Mouse (Mus musculus) urinary bladder, adult 2 months (tissue): ENCODE results near the gene Fscn2. TPM values are rescaled to one million over a fixed set of nuclear protein-coding genes. Genes with fewer than 3 reads are reported as not detected.
"Not testable (repeated sequence)": the region's sequence is repeated elsewhere in the genome, so short reads cannot be mapped to it uniquely, and the experiment has no call there.

Source experiments
- DNase-seq: peaks from one replicate; pipeline ENCODE4 v3.0.0; 2022; ENCODE audit warnings: low spot score
- polyA plus RNA-seq: library from polyadenylated mRNA; depleted of rRNA; stranded (reverse); fragments of >200 nt; gene quantifications from 2 replicates; pipeline ENCODE4 v1.2.3, GENCODE M21; 2012

The Fscn2 gene
- polyA plus RNA-seq, 1 experiment: 0.25 TPM

GRCm38 (mm10) chr11:120345067-120345681, 16.2 kb upstream of the Fscn2 start:
- peak; percentile 28 for DNase-seq

GRCm38 (mm10) chr11:120346383-120347034, 14.8 kb upstream of the Fscn2 start:
- DNase-seq: peak; percentile 28

- DNase-seq: peak; percentile 28
These were observed 14.0 kb upstream of the Fscn2 start for GRCm38 (mm10) chr11:120347301-120347700.

GRCm38 (mm10) chr11:120347791-120348683, 13.3 kb upstream of the Fscn2 start, which contains the start of gene Actg1:
Gene Actg1 (minus strand): TSS chr11:120348542.
- peak; percentile 87 for DNase-seq

GRCm38 (mm10) chr11:120348684-120349370, 12.5 kb upstream of the Fscn2 start:
- DNase-seq: peak; percentile 61

- peak; percentile 66 for DNase-seq
These were observed 11.9 kb upstream of the Fscn2 start for GRCm38 (mm10) chr11:120349371-120349985.

- peak; percentile 95 for DNase-seq
These were observed 11.2 kb upstream of the Fscn2 start for GRCm38 (mm10) chr11:120349986-120350702.

GRCm38 (mm10) chr11:120350711-120351110, 10.6 kb upstream of the Fscn2 start:
- peak; percentile 40 for DNase-seq

- peak; percentile 34 for DNase-seq
These were observed 9.9 kb upstream of the Fscn2 start for GRCm38 (mm10) chr11:120351250-120352092.

- DNase-seq: not testable (repeated sequence)
These were observed 9.3 kb upstream of the Fscn2 start for GRCm38 (mm10) chr11:120352093-120352350.

- peak; percentile 34 for DNase-seq
These were observed 8.6 kb upstream of the Fscn2 start for GRCm38 (mm10) chr11:120352571-120353290.

GRCm38 (mm10) chr11:120353500-120354303, 7.6 kb upstream of the Fscn2 start:
- peak; percentile 78 for DNase-seq

GRCm38 (mm10) chr11:120354304-120355276, 6.7 kb upstream of the Fscn2 start:
- peak; percentile 17 for DNase-seq

- DNase-seq: no peak
These were observed 5.9 kb upstream of the Fscn2 start for GRCm38 (mm10) chr11:120355277-120356039.

- DNase-seq: no peak
These were observed 5.0 kb upstream of the Fscn2 start for GRCm38 (mm10) chr11:120356319-120356840.

- DNase-seq: no peak
These were observed 4.4 kb upstream of the Fscn2 start for GRCm38 (mm10) chr11:120356900-120357299.
